Mouse (Mus musculus) limb, embryonic 13.5 days (tissue): ENCODE results near the gene Gabrb1. TPM values are rescaled to one million over a fixed set of nuclear protein-coding genes. Genes with fewer than 3 reads are reported as not detected.

ENCODE experiments used
- ATAC-seq: fragments of 200-750 bp; cut with Nextera tagmentation; 2 replicates; pipeline ENCODE4 v1.8.0; 2017; ENCODE audit warnings: low read depth, moderate number of reproducible peaks, moderate TSS enrichment; ENCODE audit not compliant: low FRiP score
- H3K27ac ChIP-seq: fragments of 300-500 bp; sonication (generic); 2 replicates; pipeline ENCODE4 v1.5.1; 2015; ENCODE audit warnings: inconsistent platforms, mild to moderate bottlenecking, moderate library complexity
- H3K27me3 ChIP-seq: fragments of 300-500 bp; sonication (generic); 2 replicates; pipeline ENCODE4 v1.6.1; 2015; ENCODE audit warnings: mild to moderate bottlenecking, inconsistent platforms
- H3K36me3 ChIP-seq: fragments of 300-500 bp; sonication (generic); 2 replicates; pipeline ENCODE4 v1.6.1; 2015; ENCODE audit warnings: inconsistent platforms, mild to moderate bottlenecking, moderate library complexity
- H3K4me1 ChIP-seq: fragments of 300-500 bp; sonication (generic); 2 replicates; pipeline ENCODE4 v1.6.1; 2015; ENCODE audit warnings: inconsistent platforms
- H3K4me2 ChIP-seq: fragments of 300-500 bp; sonication (generic); replicated peaks from 2 replicates; pipeline ENCODE4 v1.6.1; 2015; ENCODE audit warnings: inconsistent platforms, mild to moderate bottlenecking, moderate library complexity
- H3K4me3 ChIP-seq: fragments of 300-500 bp; sonication (generic); 2 replicates; pipeline ENCODE4 v1.5.1; 2015; ENCODE audit warnings: moderate library complexity, mild to moderate bottlenecking, inconsistent platforms
- H3K9ac ChIP-seq: fragments of 300-500 bp; sonication (generic); 2 replicates; pipeline ENCODE4 v1.6.1; 2015; ENCODE audit warnings: mild to moderate bottlenecking, inconsistent platforms
- H3K9me3 ChIP-seq: fragments of 300-500 bp; sonication (generic); 2 replicates; pipeline ENCODE4 v1.6.1; 2016; ENCODE audit warnings: inconsistent platforms
- WGBS: fragments of 180-500 bp; shearing (Covaris S2); methylation state at CpG from one replicate; pipeline ENCODE4 v1.1.7; 2015; 5-methylcytosine and 5-hydroxymethylcytosine counted together
- polyA plus RNA-seq: library from polyadenylated mRNA; unstranded; fragments of >200 nt; fragmentation: Nextera tagmentation; extraction: Ambion mirVana; gene quantifications from 2 replicates; pipeline ENCODE4 v1.2.1, GENCODE M21; 2015

Gabrb1 gene
- polyA plus RNA-seq, 1 experiment from 2014 or later: 1.7 TPM

GRCm38 (mm10) chr5:72175050-72175449 lies 517.1 kb downstream of the Gabrb1 start:
- ATAC-seq: no peak
- H3K27ac ChIP-seq: no peak overlapping the region
- no peak overlapping the region for H3K9ac ChIP-seq
- H3K27me3 ChIP-seq: no peaks in the 10 kb centered on the region
- WGBS: 69% methylated on average over 4 of the region's 4 CpGs
- no peaks in the 10 kb centered on the region for H3K36me3 ChIP-seq
- no peak overlapping the region for H3K4me3 ChIP-seq
- no peaks in the 10 kb centered on the region for H3K9me3 ChIP-seq
- H3K4me1 ChIP-seq: 0 out of 2 replicates have a peak, but pooled peaks cover 2% of the 10 kb centered on the region
- no peak overlapping the region for H3K4me2 ChIP-seq

- ATAC-seq: no peak
- 0 out of 2 replicates have a peak, but pooled peaks cover 2% of the 10 kb centered on the region for H3K4me1 ChIP-seq
- no peak overlapping the region for H3K9ac ChIP-seq
- 32% methylated on average over 7 of the region's 7 CpGs for WGBS
- H3K4me2 ChIP-seq: peak overlapping the region; percentile 31; the same call in 1 of the 2 replicates
- H3K4me3 ChIP-seq: no peak overlapping the region
- no peaks in the 10 kb centered on the region for H3K9me3 ChIP-seq
- H3K27me3 ChIP-seq: no peaks in the 10 kb centered on the region
- no peaks in the 10 kb centered on the region for H3K36me3 ChIP-seq
- no peak overlapping the region for H3K27ac ChIP-seq
Measured at GRCm38 (mm10) chr5:72175530-72175929, 517.6 kb downstream of the Gabrb1 start.

GRCm38 (mm10) chr5:72181194-72181593 lies 523.3 kb downstream of the Gabrb1 start:
- ATAC-seq: no peak
- H3K4me3 ChIP-seq: no peak overlapping the region
- no peaks in the 10 kb centered on the region for H3K9me3 ChIP-seq
- H3K27me3 ChIP-seq: no peaks in the 10 kb centered on the region
- 14% methylated on average over 1 of the region's 1 CpGs for WGBS
- H3K27ac ChIP-seq: no peak overlapping the region
- no peak overlapping the region for H3K9ac ChIP-seq
- no peak overlapping the region for H3K4me2 ChIP-seq
- H3K36me3 ChIP-seq: no peaks in the 10 kb centered on the region
- 0 out of 2 replicates have a peak, but pooled peaks cover 2% of the 10 kb centered on the region for H3K4me1 ChIP-seq

GRCm38 (mm10) chr5:72182804-72183203 lies 524.9 kb downstream of the Gabrb1 start:
- Histone ChIP-seq H3K9me3 (no peaks in the 10 kb centered on the region), H3K27me3 (no peaks in the 10 kb centered on the region), H3K4me2 (no peak overlapping the region), H3K4me3 (no peak overlapping the region), H3K4me1 (0 out of 2 replicates have a peak, but pooled peaks cover 2% of the 10 kb centered on the region), H3K9ac (no peak overlapping the region), H3K36me3 (no peaks in the 10 kb centered on the region), H3K27ac (no peak overlapping the region)
- no peak for ATAC-seq
- 82% methylated on average over 4 of the region's 4 CpGs for WGBS

GRCm38 (mm10) chr5:72183929-72184328 lies 526.0 kb downstream of the Gabrb1 start:
- Histone ChIP-seq H3K27ac (no peak overlapping the region), H3K27me3 (no peaks in the 10 kb centered on the region), H3K36me3 (no peaks in the 10 kb centered on the region), H3K4me3 (no peak overlapping the region), H3K4me2 (no peak overlapping the region), H3K9ac (no peak overlapping the region), H3K9me3 (no peaks in the 10 kb centered on the region), H3K4me1 (0 out of 2 replicates have a peak, but pooled peaks cover under 1% of the 10 kb centered on the region)
- ATAC-seq: no peak
- WGBS: 81% methylated on average over 6 of the region's 6 CpGs

- WGBS: 80% methylated on average over 13 of the region's 13 CpGs
- no peak overlapping the region for H3K4me3 ChIP-seq
- no peaks in the 10 kb centered on the region for H3K9me3 ChIP-seq
- no peaks in the 10 kb centered on the region for H3K4me1 ChIP-seq
- H3K27ac ChIP-seq: no peak overlapping the region
- H3K27me3 ChIP-seq: no peaks in the 10 kb centered on the region
- no peaks in the 10 kb centered on the region for H3K36me3 ChIP-seq
- no peak overlapping the region for H3K9ac ChIP-seq
- no peak for ATAC-seq
- H3K4me2 ChIP-seq: no peak overlapping the region
Measured at GRCm38 (mm10) chr5:72184437-72185100, 526.7 kb downstream of the Gabrb1 start.

- Histone ChIP-seq H3K4me3 (no peak overlapping the region), H3K4me2 (no peak overlapping the region), H3K27me3 (no peaks in the 10 kb centered on the region), H3K4me1 (no peaks in the 10 kb centered on the region), H3K9me3 (no peaks in the 10 kb centered on the region), H3K27ac (no peak overlapping the region), H3K36me3 (no peaks in the 10 kb centered on the region), H3K9ac (no peak overlapping the region)
- no peak for ATAC-seq
- 73% methylated on average over 7 of the region's 7 CpGs for WGBS
Measured at GRCm38 (mm10) chr5:72191154-72191553, 533.2 kb downstream of the Gabrb1 start.

- no peak overlapping the region for H3K9ac ChIP-seq
Measured at GRCm38 (mm10) chr5:72191932-72192331, 534.0 kb downstream of the Gabrb1 start.

GRCm38 (mm10) chr5:72195442-72195841 lies 537.5 kb downstream of the Gabrb1 start:
- Histone ChIP-seq H3K27ac (no peak overlapping the region), H3K27me3 (no peaks in the 10 kb centered on the region), H3K9me3 (no peaks in the 10 kb centered on the region), H3K4me2 (no peak overlapping the region), H3K4me3 (no peak overlapping the region), H3K9ac (no peak overlapping the region), H3K36me3 (no peaks in the 10 kb centered on the region), H3K4me1 (no peaks in the 10 kb centered on the region)
- WGBS: 91% methylated on average over 1 of the region's 1 CpGs
- ATAC-seq: no peak

More at GRCm38 (mm10) chr5:72191932-72192331, 534.0 kb downstream of the Gabrb1 start:
- Histone ChIP-seq H3K4me2 (no peak overlapping the region), H3K4me1 (no peaks in the 10 kb centered on the region), H3K27ac (no peak overlapping the region), H3K27me3 (no peaks in the 10 kb centered on the region), H3K36me3 (no peaks in the 10 kb centered on the region), H3K4me3 (no peak overlapping the region), H3K9me3 (no peaks in the 10 kb centered on the region)
- 85% methylated on average over 5 of the region's 5 CpGs for WGBS
- ATAC-seq: no peak

Other genes with a start within 250 kb of the Gabrb1 start
- 0.39 TPM in 1 of 2 replicates, not detected in the other for gene Cox7b2, start 109.9 kb upstream of the Gabrb1 start, polyA plus RNA-seq
- gene Gabra4, start 195 bp downstream of the Gabrb1 start, polyA plus RNA-seq: 6.3 TPM in 2 replicates